Mouse (Mus musculus) WW6 (cell line): ENCODE measurements around the gene Btnl2.

Experiments
- DNase-seq: peaks from one replicate; pipeline ENCODE4 v3.0.0-alpha.2; 2013; ENCODE audit warnings: low read depth, low spot score

The Btnl2 gene

DNA sequence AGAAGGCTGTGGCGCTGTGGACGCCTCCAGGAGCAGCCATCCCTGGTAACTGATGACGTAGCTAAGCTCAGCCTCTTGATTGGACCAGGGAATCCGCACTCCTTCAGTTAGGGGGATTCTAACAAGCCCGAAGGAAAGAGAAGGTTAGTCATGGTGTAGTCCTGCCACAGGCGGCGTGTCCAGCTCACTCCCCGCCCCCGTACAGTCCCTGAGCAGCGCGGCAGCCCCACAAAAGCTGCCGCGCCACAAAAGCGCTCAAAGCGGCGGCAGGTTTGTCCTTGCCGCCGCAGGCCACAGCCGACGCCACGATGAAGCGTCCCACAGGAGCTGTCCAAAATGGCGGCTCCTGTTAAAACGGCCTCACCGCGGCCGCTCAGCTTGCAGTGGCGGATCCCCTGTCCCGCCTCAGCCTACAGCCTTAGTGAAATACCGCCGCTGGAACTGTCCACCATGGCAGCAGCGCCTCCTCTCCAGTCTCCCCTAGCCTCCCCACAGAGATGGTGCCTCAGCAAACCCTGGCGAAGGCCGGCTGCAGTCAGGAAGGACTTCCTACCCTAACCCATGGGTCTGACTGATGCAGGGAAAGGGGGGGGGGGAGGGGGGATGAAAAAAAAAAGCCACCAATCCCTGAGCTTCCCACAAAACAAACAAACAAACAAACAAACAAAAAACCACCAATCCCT lies 44.2 kb downstream of the Btnl2 start, which contains the start of gene BC051142:
Gene BC051142 (plus strand): TSS at position 110 of the 683 bp plus-strand sequence.
- peak; percentile 65 for DNase-seq

GRCm38 (mm10) chr17:34399394-34399715 lies 44.7 kb downstream of the Btnl2 start:
- DNase-seq: no peak

DNA sequence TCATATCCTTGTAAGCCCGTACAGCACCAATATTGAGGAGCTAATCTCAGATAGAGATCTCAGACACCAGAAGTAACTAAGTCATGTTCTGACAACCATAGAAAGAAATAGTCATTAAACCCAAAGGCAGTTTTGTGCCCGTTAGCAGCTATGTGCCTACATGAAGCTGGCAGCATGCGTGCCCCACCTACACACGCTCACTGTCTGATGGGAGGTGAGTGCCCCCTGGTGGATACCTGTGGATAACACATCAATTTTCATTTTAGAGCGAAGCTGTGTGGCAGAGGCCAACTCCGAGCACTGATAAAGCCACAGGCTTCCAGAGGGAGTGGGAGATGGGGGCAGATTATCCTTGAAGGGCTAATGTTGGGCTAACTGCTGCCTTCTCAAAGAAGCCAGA lies 56.5 kb downstream of the Btnl2 start:
- DNase-seq: no peak
